Mouse (Mus musculus) fat pad, adult 2 months (tissue): ENCODE results near the gene Car5a.

Source experiments
- DNase-seq: peaks from one replicate; pipeline ENCODE4 v3.0.0-alpha.2; 2011; ENCODE audit warnings: low read depth, low spot score; ENCODE audit errors: extremely low read depth

Car5a gene

DNA sequence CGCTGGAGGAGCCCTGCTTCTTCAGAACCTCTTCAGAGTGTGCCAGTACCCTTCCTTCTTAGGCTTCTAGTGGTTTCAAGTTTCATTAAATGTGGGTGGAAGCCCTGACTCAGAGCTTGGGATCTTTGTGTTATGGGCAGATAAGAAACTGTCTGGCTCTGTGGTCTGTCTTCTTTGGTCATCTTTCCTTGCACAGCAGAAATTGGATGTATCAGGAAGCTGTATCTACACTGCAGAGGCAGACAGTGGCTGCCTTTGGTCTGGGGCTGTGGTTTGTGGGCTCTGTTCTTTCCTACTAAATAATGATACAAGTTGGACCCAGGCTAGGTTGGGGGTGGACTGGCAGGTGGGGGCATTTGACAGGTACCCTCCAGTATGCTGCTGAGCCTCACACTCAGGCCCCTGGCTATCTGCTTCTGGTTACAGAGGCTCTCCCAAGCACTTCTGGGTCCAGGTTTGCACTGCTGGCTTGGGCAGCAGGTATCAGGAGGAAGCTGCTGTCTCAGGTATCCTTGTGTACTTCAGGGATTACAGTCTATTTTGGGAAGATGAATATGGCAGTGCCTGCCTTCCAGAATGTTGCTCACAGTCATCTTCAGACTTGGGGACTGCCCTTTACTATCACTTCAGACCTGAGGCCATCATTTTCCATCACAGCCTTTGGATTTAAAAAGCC, 11.3 kb upstream of the Car5a start:
- no peak for DNase-seq

DNA sequence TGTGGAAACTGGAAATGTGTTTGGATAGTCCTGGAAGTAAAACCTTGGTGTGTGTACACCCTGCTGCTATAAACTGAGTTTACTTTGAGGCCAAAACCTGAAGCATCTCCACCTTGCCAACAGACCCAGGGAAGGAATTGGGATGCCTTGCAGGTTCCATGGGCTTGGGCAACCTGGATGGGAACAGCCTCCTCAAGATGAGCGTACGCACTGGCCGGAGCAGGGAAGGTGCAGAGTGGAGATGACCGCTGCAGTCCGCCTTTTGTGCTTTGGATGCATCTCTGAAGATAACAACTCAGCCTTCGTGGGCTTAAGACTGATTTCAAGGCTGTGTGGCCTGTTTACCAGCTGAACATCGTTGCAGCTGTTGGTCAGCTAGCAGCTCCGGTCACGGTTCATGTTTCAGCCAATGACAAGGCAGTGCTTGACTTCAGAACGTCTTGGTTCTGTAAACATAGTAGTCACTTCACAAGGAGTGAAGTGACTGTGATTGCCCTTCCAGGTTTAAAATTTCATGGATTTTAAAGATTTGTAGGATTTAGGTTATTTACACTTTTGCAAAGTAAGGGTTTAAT, 10.4 kb upstream of the Car5a start:
- DNase-seq, result no peak

DNA sequence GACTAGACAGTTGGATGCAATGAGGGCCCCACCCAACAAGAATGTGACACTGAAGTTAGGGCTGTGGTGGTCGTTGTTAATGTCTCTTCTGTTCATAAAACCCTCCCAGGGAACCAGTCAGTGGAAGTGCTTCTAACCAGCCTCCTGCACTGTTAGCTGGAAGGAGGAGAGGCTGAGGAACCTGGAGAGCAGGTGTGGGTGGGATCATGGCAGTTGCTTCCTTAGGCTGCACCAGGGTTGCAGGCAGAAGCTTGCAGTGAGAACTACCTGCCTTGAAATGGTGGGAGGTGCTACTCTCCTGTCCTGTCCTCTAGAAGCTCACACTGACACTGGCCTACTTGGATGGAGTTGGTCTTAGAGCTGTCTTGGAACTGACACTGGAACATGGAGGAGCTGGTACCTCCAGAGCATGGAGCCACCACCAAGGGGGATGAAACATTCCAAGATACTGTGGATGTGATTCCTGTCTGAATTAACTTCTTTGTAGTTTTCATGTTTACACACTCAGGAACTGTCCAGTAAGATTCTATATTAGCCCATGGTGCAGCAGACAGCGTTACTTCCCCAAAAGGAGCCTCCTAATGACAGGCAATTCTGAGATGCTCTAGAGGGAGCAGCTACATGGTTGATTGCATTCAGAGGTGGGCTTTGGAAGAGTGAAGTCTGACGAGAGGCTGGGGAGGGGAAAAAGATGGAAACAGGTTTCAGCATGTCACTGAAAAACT, 9.3 kb upstream of the Car5a start:
- no peak for DNase-seq

DNA sequence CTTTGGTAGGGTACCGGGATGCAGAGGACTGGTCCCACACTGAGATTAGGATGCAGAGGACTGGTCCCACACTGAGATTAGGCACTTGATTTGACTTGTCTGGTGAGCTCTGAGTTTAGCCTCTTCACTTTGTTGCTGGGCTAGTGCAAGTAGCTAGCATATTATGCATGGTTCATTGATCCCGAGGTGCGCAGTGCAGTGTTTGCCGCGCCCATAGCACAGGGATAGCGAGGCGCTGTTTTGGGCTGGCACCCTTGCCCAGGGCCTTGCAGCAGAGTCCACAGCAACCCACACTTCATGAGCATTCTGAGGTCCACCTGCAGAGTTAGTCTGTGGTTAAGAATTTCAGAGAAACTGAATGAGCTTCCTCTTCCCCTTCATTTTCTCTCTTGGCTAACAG, 8.1 kb upstream of the Car5a start:
- no peak for DNase-seq

DNA sequence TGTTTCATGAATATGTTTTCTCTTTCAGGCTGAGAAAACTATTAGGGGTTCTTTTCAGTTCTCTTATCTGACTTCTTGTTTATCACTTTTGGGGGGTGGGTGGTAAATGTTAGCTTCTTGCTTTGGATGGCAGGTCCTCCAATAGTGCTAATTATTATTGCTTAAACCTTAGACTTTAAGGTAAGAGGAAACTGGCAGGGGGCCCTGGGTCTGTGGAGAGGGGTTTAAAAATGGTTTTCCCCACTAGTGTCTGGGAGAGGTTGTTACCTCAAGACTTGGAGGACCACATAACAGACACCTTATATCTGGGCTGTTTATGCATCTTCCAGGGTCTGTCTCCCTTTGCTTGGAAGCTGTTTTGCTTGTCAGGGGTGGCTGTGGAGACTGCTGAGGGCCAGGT, 7.4 kb upstream of the Car5a start:
- no peak for DNase-seq

DNA sequence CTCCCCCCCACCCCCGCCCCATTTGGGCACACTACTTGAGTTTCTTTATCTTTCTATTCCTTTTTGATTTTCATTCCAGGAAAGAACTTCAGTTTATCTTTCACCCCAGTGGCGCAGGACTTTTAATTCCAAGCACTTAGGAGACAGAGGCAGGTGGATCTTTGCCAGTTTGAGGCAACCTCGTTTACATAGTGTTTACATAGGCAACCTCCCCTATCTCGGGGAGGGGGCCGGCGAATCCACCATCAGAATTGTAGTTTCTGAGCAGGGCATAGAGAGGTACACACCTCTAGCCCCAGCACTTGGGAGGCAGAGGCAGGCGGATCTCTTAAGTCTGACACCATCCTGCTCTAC, 6.9 kb upstream of the Car5a start:
- no peak for DNase-seq

DNA sequence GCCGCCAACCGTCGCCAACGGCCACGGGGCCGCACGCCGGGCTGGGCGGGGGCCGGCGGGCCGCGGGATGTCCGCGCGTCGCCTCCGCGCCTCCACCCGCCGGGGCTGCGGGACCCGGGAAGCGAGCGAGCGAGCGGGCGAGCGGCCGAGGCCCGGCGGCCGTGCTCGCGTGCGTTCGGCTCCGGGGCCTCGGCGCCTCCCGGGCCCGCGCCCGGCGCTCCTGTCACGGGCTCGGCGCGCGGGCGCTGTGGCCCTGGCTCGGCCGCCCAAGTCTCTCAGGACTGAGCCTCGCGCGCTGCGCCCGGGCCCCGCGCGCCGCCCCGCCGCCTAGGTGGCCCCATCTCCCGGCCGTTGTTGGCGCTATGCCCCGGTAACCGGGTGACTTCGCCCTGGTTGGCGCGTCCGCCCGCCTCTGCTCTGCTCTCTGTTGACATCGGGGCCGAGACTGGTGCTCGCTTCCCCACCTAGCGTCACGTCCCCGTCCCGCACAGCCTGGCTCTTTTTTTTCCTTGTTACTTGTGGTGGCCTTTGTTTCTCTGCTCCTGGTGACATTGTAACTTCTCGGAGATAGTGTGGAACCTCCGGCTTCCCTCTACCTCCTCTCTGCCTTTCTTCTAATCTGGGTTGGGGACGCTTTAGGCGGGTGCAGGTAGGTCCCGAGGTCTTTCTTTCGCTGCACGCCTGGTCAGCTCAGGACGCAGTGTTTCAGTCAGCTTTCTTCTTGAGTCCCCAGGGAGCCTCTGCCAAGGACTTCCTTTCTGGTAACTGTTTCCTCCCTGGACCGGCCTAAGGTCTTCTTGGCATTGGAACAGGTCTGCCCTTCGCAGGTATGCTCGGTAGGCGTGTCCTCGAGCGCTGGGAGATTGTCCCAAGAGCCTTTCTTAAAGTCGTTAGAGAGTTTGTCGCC, 6.3 kb upstream of the Car5a start:
- DNase-seq, result peak; percentile 36

DNA sequence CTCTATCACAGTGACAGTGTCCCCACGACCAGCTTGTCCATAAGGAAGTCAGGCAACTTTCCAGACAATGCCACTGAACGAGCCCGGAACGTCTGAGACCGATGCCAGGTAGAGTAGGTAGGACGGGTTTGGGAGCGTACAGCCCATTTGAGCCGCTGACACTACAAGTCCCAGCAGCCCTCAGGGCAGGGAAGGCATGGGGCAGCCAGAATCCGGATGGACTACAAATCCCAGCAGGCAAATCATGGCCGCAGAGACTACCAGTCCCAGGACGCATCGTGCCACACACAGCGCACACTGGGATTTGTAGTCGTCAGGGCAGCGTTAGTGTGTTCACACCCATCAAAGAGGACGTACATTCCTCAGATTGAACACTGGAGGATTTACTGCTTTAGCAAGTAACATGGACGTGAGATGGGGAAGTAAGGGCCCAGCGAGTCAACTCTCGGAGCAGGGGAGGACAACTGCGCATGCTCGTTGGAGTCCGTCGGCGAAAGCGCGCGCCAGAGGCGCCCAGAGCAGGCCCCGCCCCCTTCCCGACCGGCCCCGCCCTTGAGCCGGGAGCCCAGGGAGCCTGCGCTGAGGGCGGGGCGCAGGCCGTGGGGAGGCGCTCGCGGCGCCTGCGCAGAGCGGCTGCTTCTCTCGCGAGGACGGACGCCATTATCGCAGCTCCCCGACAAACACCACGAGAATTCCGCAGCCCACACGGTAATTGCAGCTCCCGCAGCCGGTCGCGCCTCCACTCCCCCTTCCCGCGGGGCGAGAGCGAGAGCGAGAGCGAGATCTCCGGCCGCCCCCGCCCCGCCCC, 5.4 kb upstream of the Car5a start:
- DNase-seq, result peak; percentile 97

DNA sequence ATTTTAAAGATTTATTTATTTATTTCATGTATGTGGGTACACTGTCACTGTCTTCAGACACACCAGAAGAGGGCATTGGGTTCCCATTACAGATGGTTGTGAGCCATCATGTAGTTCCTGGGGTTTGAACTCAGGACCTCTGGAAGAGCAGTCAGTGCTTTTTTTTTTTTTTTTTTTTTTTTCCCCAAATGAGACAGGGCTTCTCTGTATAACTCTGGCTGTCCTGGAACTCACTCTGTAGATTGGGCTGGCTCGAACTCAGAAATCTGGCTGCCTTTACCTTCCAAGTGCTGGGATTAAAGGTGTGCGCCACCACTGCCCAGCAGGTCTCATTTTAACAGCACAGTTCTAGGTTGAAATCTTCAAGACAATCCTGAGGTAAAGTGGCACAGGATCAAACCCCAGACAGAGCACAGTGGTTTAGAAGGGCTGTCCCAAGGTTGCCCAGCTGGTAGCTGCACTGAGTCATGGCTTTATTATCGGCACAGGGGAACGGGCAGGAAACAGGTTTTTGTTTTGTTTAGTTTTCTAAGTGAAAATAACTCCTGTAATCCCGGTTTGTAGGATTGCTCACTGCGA, 4.6 kb upstream of the Car5a start, which contains the start of gene Banp:
TSS of gene Banp (plus strand) at position 529 of the 579 bp plus-strand sequence.
- DNase-seq, result no peak

DNA sequence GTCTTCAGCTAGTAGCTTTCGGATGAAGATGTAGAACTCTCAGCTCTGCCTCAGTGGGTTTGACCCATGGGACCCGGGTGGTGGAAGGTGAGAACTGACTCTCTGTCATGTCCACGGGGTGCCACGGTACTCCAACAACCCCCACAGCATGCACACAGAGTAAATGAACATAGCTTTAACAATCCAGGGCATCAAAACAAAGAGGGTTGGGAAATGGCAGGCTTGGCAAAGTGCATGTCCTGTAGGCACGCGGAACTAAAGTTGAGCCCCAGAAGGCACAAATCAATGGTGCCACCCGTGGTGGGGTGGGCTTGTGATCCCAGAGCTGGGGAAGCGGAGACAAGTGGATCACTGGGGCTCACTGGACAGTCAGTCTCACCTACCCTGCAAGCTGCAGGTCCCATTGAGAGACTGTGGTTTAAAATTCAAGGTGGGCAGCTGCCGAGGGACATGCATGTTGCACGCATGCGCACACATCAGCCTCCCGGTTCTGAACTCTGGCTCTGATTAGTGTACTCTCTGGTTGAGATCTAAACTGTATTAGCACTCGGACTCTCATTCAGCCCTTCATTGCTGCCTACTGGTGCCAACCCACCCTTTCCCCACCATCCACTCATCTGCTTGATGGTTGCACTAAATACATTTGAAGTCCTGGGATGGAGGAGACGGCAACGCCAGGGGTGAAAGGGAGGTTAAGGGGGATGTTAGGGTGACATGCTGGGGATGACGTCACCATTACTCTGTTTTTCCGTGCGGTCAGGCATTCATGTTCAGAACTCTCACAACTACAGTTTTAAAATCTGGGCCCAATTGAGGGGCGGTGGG, 3.8 kb upstream of the Car5a start:
- DNase-seq, result no peak

DNA sequence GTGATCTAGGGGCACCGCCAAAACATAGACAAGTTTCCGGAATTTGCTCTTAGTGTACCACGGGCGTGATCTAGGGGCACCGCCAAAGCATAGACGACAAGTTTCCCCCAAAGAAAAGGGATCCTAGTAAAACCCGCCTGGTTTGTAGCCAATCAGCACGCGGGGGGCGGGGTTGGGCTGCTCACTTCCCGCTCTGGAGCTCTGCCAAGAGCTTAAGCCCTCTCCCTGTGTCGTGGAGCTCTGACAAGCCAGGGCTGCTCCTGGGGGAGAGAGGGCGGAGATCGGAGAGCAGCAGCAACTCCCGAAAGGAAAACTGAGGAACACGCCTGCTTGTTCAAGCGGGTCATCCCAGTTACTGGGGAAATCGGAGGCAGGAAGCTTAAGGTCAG, 3.0 kb upstream of the Car5a start:
- DNase-seq, result no peak

DNA sequence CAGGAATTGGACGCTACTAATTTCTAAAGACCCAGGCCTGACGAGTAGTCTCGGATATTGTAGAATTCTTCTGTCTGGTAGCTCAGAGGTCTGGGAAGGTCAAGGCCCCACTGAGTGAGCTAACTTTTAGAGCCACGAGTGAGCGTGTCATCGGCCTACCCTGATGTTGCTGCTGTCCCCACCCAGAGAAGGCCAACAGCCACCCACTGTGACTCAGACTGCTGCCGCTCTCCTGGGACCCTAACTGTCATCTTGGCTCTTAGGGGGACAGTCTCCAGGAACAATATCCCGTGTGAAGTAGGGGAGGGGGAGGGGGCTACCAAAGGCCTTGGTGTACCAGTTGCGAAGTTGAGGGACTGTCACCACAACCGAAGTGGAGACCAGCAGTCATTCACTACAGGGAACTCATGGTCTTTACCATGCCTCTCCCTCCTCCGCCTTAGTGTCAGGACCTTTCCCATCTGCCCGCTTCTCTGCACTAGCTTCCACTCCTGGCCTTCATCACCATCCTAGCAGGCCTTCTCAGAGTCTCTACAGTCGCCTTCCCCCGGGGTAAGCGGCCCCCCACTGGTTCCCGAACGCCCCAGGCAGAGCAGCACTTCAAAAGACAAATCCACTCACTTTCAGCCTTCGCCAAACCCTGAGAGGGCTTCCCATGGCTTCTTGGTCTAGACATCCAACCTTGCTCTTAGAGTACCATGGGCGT, 2.5 kb upstream of the Car5a start:
- no peak for DNase-seq

DNA sequence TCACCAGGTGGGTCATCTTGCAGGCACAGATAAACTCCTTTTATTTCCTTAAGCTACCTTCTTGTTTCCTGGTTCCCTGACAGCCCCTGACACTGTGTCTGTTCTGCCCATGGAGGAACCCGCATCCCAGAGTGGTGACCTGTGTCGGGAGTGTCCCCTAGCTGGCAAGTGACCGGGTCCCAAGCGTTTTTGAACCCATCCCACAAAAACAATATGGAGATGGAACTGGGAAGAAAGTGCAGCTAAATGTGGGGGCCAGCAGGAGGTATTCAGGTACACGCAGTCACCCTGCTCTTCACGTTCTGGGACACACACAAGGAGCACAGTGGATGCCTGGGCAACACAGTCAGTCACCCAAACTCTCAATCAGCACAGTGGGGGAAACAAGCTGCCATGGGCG, 1.6 kb upstream of the Car5a start:
- no peak for DNase-seq

DNA sequence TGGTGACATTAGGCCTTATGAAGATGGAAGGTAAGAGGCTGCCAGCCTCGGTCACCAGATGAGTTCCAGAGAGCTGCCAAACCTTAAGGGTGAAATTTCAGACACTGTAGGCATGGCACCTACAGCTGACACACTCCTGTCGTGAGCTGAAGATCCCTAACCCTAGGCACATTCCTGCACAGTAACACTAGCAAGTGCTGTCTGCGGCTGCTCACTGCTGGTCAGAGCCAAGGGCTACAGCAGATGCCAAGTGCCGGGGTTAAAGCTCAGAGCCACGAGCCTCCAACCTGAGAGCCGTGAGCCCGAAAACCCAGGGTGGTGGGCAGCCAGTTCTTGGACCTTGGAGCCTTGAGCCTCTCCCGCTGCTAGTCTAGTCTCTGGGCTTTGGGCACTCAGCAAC, 988 bp downstream of the Car5a start:
- DNase-seq, result no peak

DNA sequence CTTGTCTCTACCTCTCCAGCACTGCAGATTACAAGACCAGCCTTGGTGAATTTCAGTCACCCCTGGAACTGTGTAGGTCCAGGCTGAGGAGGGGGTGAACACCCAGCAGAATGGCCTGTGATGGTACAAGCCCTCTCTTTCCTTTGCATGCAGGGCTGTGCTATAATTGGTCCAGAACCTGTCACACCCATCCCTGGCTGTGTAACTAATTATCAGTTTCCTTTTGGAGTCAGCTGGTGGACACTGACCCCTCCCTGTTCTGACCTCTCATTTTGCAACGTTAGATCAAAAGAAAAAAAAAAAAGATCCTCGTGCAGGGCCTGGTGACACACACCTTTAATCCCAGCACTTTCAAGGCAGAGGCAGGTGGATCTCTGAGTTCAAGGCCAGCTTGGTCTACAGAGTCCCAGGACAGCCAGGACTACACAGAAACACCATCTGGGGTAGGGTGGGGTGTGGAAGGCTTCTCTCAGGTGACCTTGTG, 1.6 kb downstream of the Car5a start:
- no peak for DNase-seq

DNA sequence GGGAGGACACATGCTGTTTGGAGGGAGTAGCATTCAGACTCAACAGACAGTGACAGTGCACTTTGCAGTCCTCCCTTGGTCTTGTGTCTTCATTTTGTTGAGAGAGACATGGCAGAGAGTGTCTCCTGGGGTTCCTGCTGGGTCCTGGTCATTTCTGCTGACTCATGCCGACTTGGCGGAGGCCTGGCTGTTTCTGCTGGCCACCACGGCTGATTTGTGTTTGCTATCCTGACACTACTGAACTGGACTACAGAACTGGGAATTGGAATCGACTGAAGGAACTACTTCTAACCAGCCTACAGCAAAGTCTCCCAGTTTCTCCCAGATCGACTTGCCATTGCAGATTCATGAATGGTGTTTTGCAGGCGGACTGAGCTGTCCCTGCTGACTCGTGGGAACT, 6.0 kb downstream of the Car5a start:
- DNase-seq, result no peak

DNA sequence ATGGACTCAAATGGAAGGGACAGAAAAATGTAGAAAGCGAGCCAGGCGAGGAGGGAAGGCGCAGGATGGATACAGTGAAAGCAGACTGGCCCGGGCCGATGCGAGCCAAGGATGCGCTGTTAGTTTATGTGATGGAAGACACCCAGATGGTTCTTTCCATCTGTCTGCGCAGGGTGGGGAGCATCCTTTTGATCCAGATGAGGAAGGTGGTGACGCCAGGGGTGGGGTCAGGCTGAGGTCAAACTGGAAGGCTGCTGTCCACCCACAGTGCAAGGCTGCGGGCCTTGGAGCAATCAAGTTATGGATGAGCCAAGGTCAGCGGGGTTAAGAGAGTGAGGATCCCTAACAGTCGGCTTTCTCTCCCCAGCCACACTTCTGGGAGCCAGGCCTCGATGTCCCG, 8.3 kb downstream of the Car5a start:
- DNase-seq, result no peak
